Mouse (Mus musculus) megakaryocyte, embryonic 14.5 days (primary cell): ENCODE measurements around the gene Gja10.

Source experiments
- FLI1 ChIP-seq: IDR thresholded peaks from 2 replicates; pipeline ENCODE4 v1.6.1; 2012; ENCODE audit warnings: low read length, inconsistent platforms, mixed read lengths
- GATA1 ChIP-seq: IDR thresholded peaks from 3 replicates; pipeline ENCODE4 v1.6.1; 2012; ENCODE audit warnings: mixed read lengths, low read length, inconsistent platforms, borderline replicate concordance

GRCm38 (mm10) chr4:32560246-32560645, 42.3 kb downstream of the Gja10 start:
- TF ChIP-seq GATA1 (no peak), FLI1 (no peak)
